Mouse (Mus musculus): ENCODE results near the gene Slc25a3. TPM values are rescaled to one million over a fixed set of nuclear protein-coding genes. Genes with fewer than 3 reads are reported as not detected.

Gene Slc25a3
- 1,000 to 10,000 TPM; 1,149 to 1,195 TPM for total RNA-seq (2021)
- long read RNA-seq, experiment 1, transcript Slc25a3-201 (8 exons, 1,612 nt) = minor isoform, 28 of 1,479 reads
- long read RNA-seq, experiment 1, transcript Slc25a3-206 (8 exons, 1,341 nt) = major isoform, 1,111 of 1,479 reads
- long read RNA-seq, experiment 1, transcript Slc25a3-204 (5 exons, 891 nt) = minor isoform, 12 of 1,479 reads
- long read RNA-seq, experiment 1, partial matches to known transcripts = 103 of 1,479 reads
- long read RNA-seq, experiment 1, other reads (novel, unspliced or antisense) = 224 of 1,479 reads
- long read RNA-seq, experiment 2, transcript Slc25a3-204 (5 exons, 891 nt) = minor isoform, 11 of 1,420 reads
- long read RNA-seq, experiment 2, transcript Slc25a3-201 (8 exons, 1,612 nt) = minor isoform, 28 of 1,420 reads
- long read RNA-seq, experiment 2, transcript Slc25a3-206 (8 exons, 1,341 nt) = major isoform, 1,131 of 1,420 reads
- long read RNA-seq, experiment 2, partial matches to known transcripts = 191 of 1,420 reads
- long read RNA-seq, experiment 2, other reads (novel, unspliced or antisense) = 59 of 1,420 reads

- DNase-seq = peak; percentile 99
These were observed at the start of gene Slc25a3 for GRCm38 (mm10) chr10:91123828-91124822. Gene Slc25a3 (minus strand): TSS chr10:91124059.

GRCm38 (mm10) chr10:91172329-91173100 lies 48.7 kb upstream of the Slc25a3 start:
- DNase-seq = no peak

DNA sequence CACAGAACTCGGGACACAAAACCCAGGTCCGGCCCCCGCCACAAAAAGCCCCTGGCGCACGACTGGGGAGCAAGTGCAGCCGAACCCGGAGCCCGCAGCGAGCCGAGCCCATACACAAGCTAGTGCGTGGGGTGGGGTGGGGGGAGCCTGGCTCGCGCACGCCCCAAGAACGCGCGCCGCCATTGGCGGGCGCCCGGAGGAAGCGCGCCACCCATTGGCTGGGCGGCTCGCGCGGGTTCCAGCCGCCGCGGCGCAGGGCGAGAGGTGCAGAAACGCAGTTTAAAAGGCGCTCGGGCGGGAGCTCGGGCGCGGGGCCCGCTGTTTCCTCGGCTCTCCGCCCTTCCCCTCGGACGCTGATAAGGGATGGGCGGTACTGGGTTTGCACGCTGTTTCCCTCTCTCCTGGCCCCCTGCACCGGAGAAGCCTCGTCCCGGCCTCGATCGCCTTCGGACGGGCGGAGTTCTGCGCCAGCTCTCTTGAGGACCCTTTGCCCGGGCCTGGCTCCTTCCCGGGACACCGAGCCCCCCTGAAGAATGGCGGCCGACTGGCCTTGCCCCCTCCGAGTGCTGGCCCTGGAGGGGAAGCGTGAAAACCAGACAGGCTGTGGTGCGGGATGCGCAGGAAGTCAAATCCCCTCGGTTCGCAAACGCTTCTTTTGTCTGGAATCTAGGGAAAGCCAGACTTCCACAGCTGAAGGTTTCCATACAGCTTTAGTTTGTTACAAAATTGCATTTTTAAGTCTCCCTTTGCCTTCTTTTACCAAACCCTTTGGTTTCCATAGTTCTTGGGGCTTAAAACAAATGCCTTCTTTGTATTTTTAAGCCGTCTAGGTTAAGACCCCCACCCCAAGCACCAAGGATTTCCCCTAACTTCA lies 47.8 kb upstream of the Slc25a3 start:
- DNase-seq = peak; percentile 96

DNA sequence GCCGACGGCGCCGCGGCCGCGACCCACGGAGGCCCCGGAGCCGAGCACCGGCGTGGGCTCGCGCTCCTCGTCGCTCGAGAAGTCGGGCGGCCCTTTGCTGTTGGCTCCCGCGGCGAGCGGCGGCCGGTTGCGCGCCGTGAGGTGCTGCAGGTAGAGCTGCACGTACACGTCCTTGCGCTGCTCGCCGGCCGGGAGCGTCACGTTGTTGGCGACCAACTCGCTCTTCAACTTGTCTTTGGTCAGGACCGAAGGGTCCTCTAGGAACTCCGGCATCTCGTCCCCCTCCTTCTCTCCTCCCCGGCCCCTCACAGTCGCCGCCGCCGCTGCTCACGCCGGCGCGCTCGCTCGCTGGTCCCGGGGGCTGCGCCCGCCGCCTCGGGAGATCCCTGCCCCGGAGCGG lies 47.2 kb upstream of the Slc25a3 start:
- DNase-seq = no peak

- DNase-seq = peak; percentile 83
These were observed 46.5 kb upstream of the Slc25a3 start for GRCm38 (mm10) chr10:91170143-91170941.

- DNase-seq = no peak
These were observed 45.7 kb upstream of the Slc25a3 start for GRCm38 (mm10) chr10:91169414-91170065.

DNA sequence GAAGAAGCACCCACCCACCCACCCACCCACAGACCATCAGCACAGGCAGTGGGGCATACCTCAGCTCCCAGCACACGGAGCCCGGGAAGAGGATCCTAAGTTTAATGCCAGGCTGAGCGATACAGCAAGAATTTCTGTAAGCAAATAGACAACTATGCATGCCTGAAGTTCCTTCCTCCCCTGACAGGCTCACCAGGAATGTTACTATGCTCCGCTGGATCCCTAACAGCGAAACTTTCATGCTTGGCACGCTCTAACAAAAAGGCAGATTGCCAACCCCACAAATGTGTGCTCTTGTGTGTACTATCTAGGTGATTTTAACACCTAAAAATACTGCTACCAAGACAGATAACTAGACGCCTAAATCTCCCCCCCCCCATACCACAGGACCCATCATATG lies 43.5 kb upstream of the Slc25a3 start:
- no peak for DNase-seq

DNA sequence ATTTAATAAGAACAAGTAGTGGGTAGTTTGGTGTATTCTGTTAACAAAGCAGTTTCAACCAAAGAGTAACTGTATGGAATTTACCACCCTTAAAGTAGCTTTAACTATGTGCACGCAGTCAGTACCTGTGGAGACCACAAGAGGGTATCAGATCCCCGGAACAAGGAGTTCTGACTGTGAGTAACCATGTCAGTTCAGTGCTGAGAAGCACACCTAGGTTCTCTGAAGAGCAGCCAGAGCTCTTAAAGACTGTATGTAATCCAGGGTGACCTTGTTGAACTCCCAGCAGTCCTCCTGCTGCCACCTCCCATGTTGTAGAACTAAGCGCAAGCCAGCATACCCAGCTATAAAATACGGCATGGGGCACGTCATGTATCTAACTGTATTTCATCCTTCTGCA lies 43.0 kb upstream of the Slc25a3 start:
- DNase-seq = peak; percentile 42

GRCm38 (mm10) chr10:91165850-91166249 lies 42.0 kb upstream of the Slc25a3 start:
- no peak for DNase-seq

- peak; percentile 67 for DNase-seq
These were observed 40.6 kb upstream of the Slc25a3 start for GRCm38 (mm10) chr10:91164491-91164890.

GRCm38 (mm10) chr10:91162511-91163163 lies 38.8 kb upstream of the Slc25a3 start:
- DNase-seq = no peak

GRCm38 (mm10) chr10:91162077-91162476 lies 38.2 kb upstream of the Slc25a3 start:
- DNase-seq = no peak

DNA sequence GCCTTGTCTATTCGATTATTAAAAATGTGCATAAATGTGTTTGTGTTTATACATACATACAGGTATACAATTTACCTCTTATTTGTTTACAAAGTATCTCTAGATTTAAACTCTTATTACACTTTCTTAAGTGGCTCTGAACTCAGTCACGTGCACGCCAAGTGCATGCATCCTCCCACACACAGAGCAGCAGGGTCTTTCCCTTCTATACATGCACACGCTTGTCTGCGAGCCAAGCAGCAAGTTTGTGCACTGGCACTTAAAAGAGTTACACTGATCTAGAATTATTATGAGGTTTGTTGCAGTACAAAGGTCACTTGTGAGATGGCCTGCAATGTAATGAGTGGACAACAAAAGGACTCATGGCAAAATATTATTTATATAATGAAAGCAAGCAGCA lies 37.1 kb upstream of the Slc25a3 start:
- DNase-seq = no peak

DNA sequence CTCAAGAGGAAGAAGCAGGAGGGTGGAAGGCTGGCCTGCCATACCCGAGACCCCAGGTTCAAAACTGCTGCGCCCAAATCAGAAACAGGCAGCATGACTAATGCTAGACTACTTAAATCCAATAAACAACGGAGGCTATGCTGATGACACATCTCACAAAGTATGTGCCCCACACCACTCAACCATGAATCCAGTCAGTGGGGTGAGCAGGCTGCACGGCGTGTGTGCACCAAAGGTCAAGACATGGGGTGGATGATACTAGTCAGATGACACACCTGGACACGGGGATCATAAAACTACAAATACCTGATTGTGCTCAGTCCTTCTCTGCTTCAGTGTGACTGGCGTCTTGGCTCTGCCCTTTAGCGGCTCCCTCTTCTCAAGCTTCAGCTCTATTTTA lies 34.6 kb upstream of the Slc25a3 start:
- no peak for DNase-seq

DNA sequence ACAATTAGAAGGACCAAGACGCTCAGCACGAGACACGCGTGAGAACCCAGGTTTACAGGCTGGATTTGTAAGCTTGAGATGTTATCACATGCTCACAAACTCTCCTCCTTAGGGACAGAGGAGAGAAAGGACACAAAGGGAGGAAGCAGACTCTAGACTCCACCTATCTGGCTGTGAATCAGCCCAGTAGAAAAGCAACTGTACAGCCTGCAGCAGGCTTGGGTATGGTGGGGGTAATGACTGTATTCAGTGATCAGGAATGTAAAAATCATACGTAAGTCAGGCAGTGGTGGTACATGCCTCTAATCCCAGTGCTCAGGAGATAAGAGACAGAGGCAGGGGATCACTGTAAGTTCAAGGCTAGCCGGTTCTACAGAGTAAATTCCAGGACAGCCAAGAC lies 32.5 kb upstream of the Slc25a3 start:
- DNase-seq = no peak

DNA sequence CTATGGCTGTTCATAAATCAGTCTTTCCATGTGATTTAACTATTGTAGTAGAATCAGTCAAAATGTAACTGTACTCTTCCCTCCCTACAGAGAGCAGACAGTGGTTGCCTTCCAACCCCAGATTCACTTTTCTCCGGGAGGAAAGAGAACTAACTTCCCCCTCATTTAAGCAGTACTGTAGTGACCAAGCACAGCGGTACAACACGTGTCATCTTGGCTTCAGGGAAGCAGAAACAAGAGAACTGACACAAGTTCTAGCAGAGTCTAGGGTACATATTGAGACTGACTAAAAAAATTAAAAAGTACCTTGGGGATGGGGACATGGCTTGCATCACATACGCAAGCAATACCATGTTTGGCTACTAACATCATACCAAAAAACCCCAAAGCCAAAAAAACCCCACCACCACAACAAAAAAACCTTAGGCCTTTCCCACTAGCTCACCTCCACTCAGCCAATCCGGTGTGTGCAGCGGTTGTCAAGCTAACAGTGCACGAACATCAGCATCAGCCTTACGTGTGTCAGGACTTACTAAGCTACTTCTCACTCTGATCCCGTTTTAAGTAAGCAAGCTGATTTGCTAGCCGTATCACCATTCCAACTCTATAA lies 30.1 kb upstream of the Slc25a3 start:
- no peak for DNase-seq

DNA sequence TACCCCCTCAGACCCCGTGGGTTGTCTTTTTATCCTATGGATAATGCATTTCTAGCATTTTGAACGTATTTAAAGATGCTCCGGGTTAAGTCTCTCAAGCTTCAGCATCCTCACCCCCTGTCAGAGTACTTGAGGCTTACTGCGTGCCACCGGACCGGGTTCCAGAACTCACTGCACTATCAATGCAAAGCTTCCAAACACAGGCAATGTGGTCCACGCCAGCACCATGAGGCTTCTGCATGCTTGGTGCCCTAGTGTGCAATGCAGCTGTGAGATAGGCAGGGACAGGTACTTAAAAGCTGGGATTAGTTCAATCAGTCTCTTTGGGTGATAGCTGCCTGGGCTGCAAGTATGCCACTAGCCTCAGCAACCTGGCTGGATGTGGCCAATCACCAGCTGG lies 21.6 kb upstream of the Slc25a3 start:
- DNase-seq = no peak
